Comparison of ENCODE assay signal across 23 mouse cellular contexts in genomic region chr3:104769135-104769534, GRCm38 (mm10). TPM values are rescaled to one million over a fixed set of nuclear protein-coding genes. Genes with fewer than 3 reads are reported as not detected.
A peak's percentile ranks its signal among the peaks of the same experiment; 100 is the strongest.
DNase-seq lines count a peak whose midpoint lies in the region; ATAC-seq and TF ChIP-seq lines count a peak whose summit lies in the region.
"Had no signal": no experiment of that assay in that cellular context is flagged by ENCODE, and none has a peak within 500 bp of the region (broad histone marks: within the 10 kb centered on the region; RNA-seq: fewer than 3 reads in every experiment).

No protein-coding gene starts in this region.

- no peak overlapping the region for H3K4me3 ChIP-seq in forebrain, embryonic 11.5 days (ENCODE audit: low read depth, low read length)
- no peak overlapping the region for H3K4me3 ChIP-seq in forebrain, embryonic 14.5 days (ENCODE audit: low read depth, low read length)
- no peak overlapping the region for H3K4me3 ChIP-seq in midbrain, embryonic 11.5 days (ENCODE audit: low read depth, low read length)
- no peak overlapping the region for H3K4me3 ChIP-seq in midbrain, postnatal 0 days (ENCODE audit: low read depth, low read length)
- no peak overlapping the region for H3K4me3 ChIP-seq in liver, embryonic 13.5 days (replicated peaks)
- H3K4me3 ChIP-seq: erythroblast, embryonic 14.5 days; forebrain, embryonic 12.5 days; heart, adult 2 months; heart, embryonic 15.5 days; hindbrain, embryonic 10.5 days; intestine, embryonic 15.5 days had no signal

- peak; percentile 34 for DNase-seq in forebrain, embryonic 11.5 days (ENCODE audit: low spot score)
- DNase-seq in forebrain, embryonic 14.5 days (ENCODE audit: low spot score), result no peak
- DNase-seq in midbrain, embryonic 11.5 days (ENCODE audit: low spot score, missing footprints), result peak; percentile 59
- no peak for DNase-seq in midbrain, postnatal 0 days (ENCODE audit: low spot score)
- no peak for DNase-seq in liver, embryonic 13.5 days
- DNase-seq in urinary bladder, postnatal 36 days (ENCODE audit: low spot score in 2 of 2), result no peak
- DNase-seq in right cerebral cortex, postnatal 25 days, result no peak
- DNase-seq: adrenal gland, adult 2 months; adrenal gland, postnatal 25 days; cerebellum, adult 2 months; cerebellum, postnatal 10 days; embryo, embryonic 11 days; forebrain, postnatal 0 days; heart, adult 2 months had no signal

- no peaks in the 10 kb centered on the region for H3K27me3 ChIP-seq in forebrain, embryonic 11.5 days (ENCODE audit: control insufficient read depth, insufficient read depth, low read length)
- H3K27me3 ChIP-seq in forebrain, embryonic 14.5 days (replicated peaks; ENCODE audit: control insufficient read depth, insufficient read depth, low read length), result no peaks in the 10 kb centered on the region
- 0 out of 2 replicates have a peak, but pooled peaks cover 2% of the 10 kb centered on the region for H3K27me3 ChIP-seq in midbrain, embryonic 11.5 days (ENCODE audit: control insufficient read depth, insufficient read depth, low read length)
- H3K27me3 ChIP-seq in midbrain, postnatal 0 days (ENCODE audit: insufficient read depth, low read length), result no peaks in the 10 kb centered on the region
- peaks cover 18% of the 10 kb centered on the region for H3K27me3 ChIP-seq in liver, embryonic 13.5 days
- H3K27me3 ChIP-seq: CH12.LX; intestine, embryonic 15.5 days had no signal

- no peak for TF ChIP-seq CTCF in midbrain, postnatal 0 days (IDR thresholded peaks at IDR 0.05)

- no peaks in the 10 kb centered on the region for H3K4me1 ChIP-seq in forebrain, embryonic 11.5 days (replicated peaks; ENCODE audit: control insufficient read depth, insufficient read depth, low read length)
- H3K4me1 ChIP-seq in forebrain, embryonic 14.5 days (ENCODE audit: control insufficient read depth, insufficient read depth, low read length), result no peaks in the 10 kb centered on the region
- H3K4me1 ChIP-seq in midbrain, embryonic 11.5 days (ENCODE audit: control insufficient read depth, insufficient read depth, low read length), result no peaks in the 10 kb centered on the region
- H3K4me1 ChIP-seq in midbrain, postnatal 0 days (ENCODE audit: insufficient read depth, low read length), result no peaks in the 10 kb centered on the region
- peaks cover 6% of the 10 kb centered on the region for H3K4me1 ChIP-seq in liver, embryonic 13.5 days (replicated peaks)
- H3K4me1 ChIP-seq: forebrain, embryonic 12.5 days; heart, embryonic 15.5 days; intestine, embryonic 15.5 days had no signal

- H3K9ac ChIP-seq in forebrain, embryonic 11.5 days (ENCODE audit: low read length), result no peak overlapping the region
- H3K9ac ChIP-seq in forebrain, embryonic 14.5 days (ENCODE audit: low read length), result no peak overlapping the region
- no peak overlapping the region for H3K9ac ChIP-seq in midbrain, embryonic 11.5 days (ENCODE audit: low read length)
- H3K9ac ChIP-seq in midbrain, postnatal 0 days (replicated peaks; ENCODE audit: low read length, poor library complexity, severe bottlenecking), result no peak overlapping the region
- H3K9ac ChIP-seq in liver, embryonic 13.5 days, result no peak overlapping the region
- H3K9ac ChIP-seq: forebrain, embryonic 12.5 days; forebrain, postnatal 0 days; heart, embryonic 15.5 days; hindbrain, embryonic 14.5 days; intestine, embryonic 15.5 days had no signal

- no peak for ATAC-seq in forebrain, embryonic 11.5 days (replicated peaks; ENCODE audit: low FRiP score)
- ATAC-seq in forebrain, embryonic 14.5 days, result no peak
- ATAC-seq in midbrain, embryonic 11.5 days (ENCODE audit: low FRiP score), result no peak
- no peak for ATAC-seq in midbrain, postnatal 0 days (ENCODE audit: low FRiP score)
- peak; percentile 56 for ATAC-seq in liver, embryonic 13.5 days (ENCODE audit: low read depth)
- 0 out of 2 replicates have a peak, but pooled peaks have one; percentile 41 for ATAC-seq in megakaryocyte-erythroid progenitor cell, adult 5-6 weeks (replicated peaks; ENCODE audit: low FRiP score, low TSS enrichment, poor library complexity, severe bottlenecking)
- ATAC-seq: forebrain, postnatal 0 days; intestine, embryonic 15.5 days had no signal

- no peaks in the 10 kb centered on the region for H3K9me3 ChIP-seq in forebrain, embryonic 11.5 days (ENCODE audit: control insufficient read depth, low read length)
- H3K9me3 ChIP-seq in forebrain, embryonic 14.5 days (replicated peaks; ENCODE audit: control insufficient read depth, low read length), result no peaks in the 10 kb centered on the region
- no peaks in the 10 kb centered on the region for H3K9me3 ChIP-seq in midbrain, embryonic 11.5 days (ENCODE audit: control insufficient read depth, low read length)
- no peaks in the 10 kb centered on the region for H3K9me3 ChIP-seq in midbrain, postnatal 0 days (ENCODE audit: low read length)
- H3K9me3 ChIP-seq in liver, embryonic 13.5 days (replicated peaks), result no peaks in the 10 kb centered on the region
- H3K9me3 ChIP-seq: forebrain, embryonic 12.5 days; heart, embryonic 15.5 days; hindbrain, embryonic 10.5 days; intestine, embryonic 15.5 days had no signal

- H3K27ac ChIP-seq in forebrain, embryonic 11.5 days (ENCODE audit: low read depth, low read length), result no peak overlapping the region
- no peak overlapping the region for H3K27ac ChIP-seq in forebrain, embryonic 14.5 days (ENCODE audit: low read depth, low read length)
- no peak overlapping the region for H3K27ac ChIP-seq in midbrain, embryonic 11.5 days (ENCODE audit: low read depth, low read length)
- no peak overlapping the region for H3K27ac ChIP-seq in midbrain, postnatal 0 days (ENCODE audit: low read depth, low read length)
- H3K27ac ChIP-seq in liver, embryonic 13.5 days, result no peak overlapping the region
- H3K27ac ChIP-seq: forebrain, embryonic 12.5 days; heart, adult 2 months; heart, embryonic 15.5 days; hindbrain, embryonic 10.5 days; hindbrain, embryonic 14.5 days; intestine, embryonic 15.5 days had no signal

- no peaks in the 10 kb centered on the region for H3K36me3 ChIP-seq in forebrain, embryonic 11.5 days (ENCODE audit: control insufficient read depth, insufficient read depth, low read length)
- H3K36me3 ChIP-seq in forebrain, embryonic 14.5 days (ENCODE audit: control insufficient read depth, insufficient read depth, low read length), result no peaks in the 10 kb centered on the region
- no peaks in the 10 kb centered on the region for H3K36me3 ChIP-seq in midbrain, embryonic 11.5 days (ENCODE audit: control insufficient read depth, insufficient read depth, low read length)
- no peaks in the 10 kb centered on the region for H3K36me3 ChIP-seq in midbrain, postnatal 0 days (ENCODE audit: insufficient read depth, low read length)
- no peaks in the 10 kb centered on the region for H3K36me3 ChIP-seq in liver, embryonic 13.5 days
- H3K36me3 ChIP-seq: forebrain, embryonic 12.5 days; heart, embryonic 15.5 days; hindbrain, embryonic 10.5 days; intestine, embryonic 15.5 days had no signal

- H3K4me2 ChIP-seq in forebrain, embryonic 11.5 days (ENCODE audit: low read depth, low read length, severe bottlenecking), result no peak overlapping the region
- H3K4me2 ChIP-seq in forebrain, embryonic 14.5 days (ENCODE audit: low read length), result no peak overlapping the region
- H3K4me2 ChIP-seq in midbrain, embryonic 11.5 days, result no peak overlapping the region
- H3K4me2 ChIP-seq in midbrain, postnatal 0 days (ENCODE audit: low read depth, low read length, poor library complexity, severe bottlenecking), result no peak overlapping the region
- H3K4me2 ChIP-seq in liver, embryonic 13.5 days, result no peak overlapping the region
- H3K4me2 ChIP-seq: forebrain, embryonic 12.5 days; heart, embryonic 11.5 days; heart, embryonic 15.5 days; hindbrain, embryonic 14.5 days; intestine, embryonic 15.5 days had no signal

- WGBS in forebrain, embryonic 11.5 days, result 57% methylated on average over 3 of the region's 3 CpGs
- 78% methylated on average over 3 of the region's 3 CpGs for WGBS in forebrain, embryonic 14.5 days
- 23% methylated on average over 3 of the region's 3 CpGs for WGBS in midbrain, embryonic 11.5 days
- WGBS in midbrain, postnatal 0 days, result 28% methylated on average over 3 of the region's 3 CpGs
- WGBS in liver, embryonic 13.5 days (ENCODE audit: insufficient replicate concordance), result 27% methylated on average over 3 of the region's 3 CpGs

RNA-seq across cellular contexts. Expression of gene Ppm1j, which starts 11.7 kb away (rescaled TPM):
- polyA plus RNA-seq in forebrain, embryonic 11.5 days (2014; fragmentation: Nextera tagmentation; extraction: Ambion mirVana), result 1.1 and 1.2 TPM in 2 replicates
- 0.62 and 0.69 TPM in 2 replicates for polyA plus RNA-seq in forebrain, embryonic 14.5 days (2014; fragmentation: Nextera tagmentation; extraction: Ambion mirVana)
- polyA plus RNA-seq in midbrain, embryonic 11.5 days (2014; fragmentation: Nextera tagmentation; extraction: Ambion mirVana), result 0.44 and 0.97 TPM in 2 replicates
- 0.22 and 0.76 TPM in 2 replicates for total RNA-seq in midbrain, postnatal 0 days (2014; rRNA removed)
- 1.2 and 1.3 TPM in 2 replicates for polyA plus RNA-seq in midbrain, postnatal 0 days (2015; fragmentation: Nextera tagmentation; extraction: Ambion mirVana)
- polyA plus RNA-seq in liver, embryonic 13.5 days (2015; fragmentation: Nextera tagmentation; extraction: Ambion mirVana), result 0.37 and 0.59 TPM in 2 replicates
- not detected in 2 replicates for total RNA-seq in megakaryocyte-erythroid progenitor cell, adult 5-6 weeks (2014; fragmentation: Nextera tagmentation)
- not detected in 2 replicates for total RNA-seq in megakaryocyte-erythroid progenitor cell, adult 5-6 weeks (2017)
- polyA plus RNA-seq: erythroblast, embryonic 14.5 days had no signal

RNA-seq across cellular contexts. Expression of gene Fam19a3, which starts 12.5 kb away (rescaled TPM):
- 0.24 TPM in 1 of 2 replicates, not detected in the other for polyA plus RNA-seq in forebrain, embryonic 11.5 days (2014; fragmentation: Nextera tagmentation; extraction: Ambion mirVana)
- 0.05 and 0.06 TPM in 2 replicates for polyA plus RNA-seq in forebrain, embryonic 14.5 days (2014; fragmentation: Nextera tagmentation; extraction: Ambion mirVana)
- polyA plus RNA-seq in midbrain, embryonic 11.5 days (2014; fragmentation: Nextera tagmentation; extraction: Ambion mirVana), result not detected in 2 replicates
- 0.09 and 0.11 TPM in 2 replicates for total RNA-seq in midbrain, postnatal 0 days (2014; rRNA removed)
- polyA plus RNA-seq in midbrain, postnatal 0 days (2015; fragmentation: Nextera tagmentation; extraction: Ambion mirVana), result not detected in 2 replicates
- polyA plus RNA-seq in liver, embryonic 13.5 days (2015; fragmentation: Nextera tagmentation; extraction: Ambion mirVana), result not detected in 2 replicates
- total RNA-seq in megakaryocyte-erythroid progenitor cell, adult 5-6 weeks (2014; fragmentation: Nextera tagmentation), result not detected in 2 replicates
- total RNA-seq in megakaryocyte-erythroid progenitor cell, adult 5-6 weeks (2017), result not detected in 2 replicates
- polyA plus RNA-seq: erythroblast, embryonic 14.5 days had no signal

RNA-seq across cellular contexts. Expression of gene Rhoc, which starts 19.0 kb away (rescaled TPM):
- 80.5 and 98.0 TPM in 2 replicates for polyA plus RNA-seq in forebrain, embryonic 11.5 days (2014; fragmentation: Nextera tagmentation; extraction: Ambion mirVana)
- 53.3 and 62.4 TPM in 2 replicates for polyA plus RNA-seq in forebrain, embryonic 14.5 days (2014; fragmentation: Nextera tagmentation; extraction: Ambion mirVana)
- polyA plus RNA-seq in midbrain, embryonic 11.5 days (2014; fragmentation: Nextera tagmentation; extraction: Ambion mirVana), result 78.2 and 82.0 TPM in 2 replicates
- total RNA-seq in midbrain, postnatal 0 days (2014; rRNA removed), result 35.2 and 50.9 TPM in 2 replicates
- polyA plus RNA-seq in midbrain, postnatal 0 days (2015; fragmentation: Nextera tagmentation; extraction: Ambion mirVana), result 39.9 and 44.8 TPM in 2 replicates
- 19.4 and 21.5 TPM in 2 replicates for polyA plus RNA-seq in liver, embryonic 13.5 days (2015; fragmentation: Nextera tagmentation; extraction: Ambion mirVana)
- total RNA-seq in megakaryocyte-erythroid progenitor cell, adult 5-6 weeks (2014; fragmentation: Nextera tagmentation), result 1.1 TPM in 1 of 2 replicates, not detected in the other
- not detected in 2 replicates for total RNA-seq in megakaryocyte-erythroid progenitor cell, adult 5-6 weeks (2017)

RNA-seq across cellular contexts. Expression of gene Mov10, which starts 49.2 kb away (rescaled TPM):
- polyA plus RNA-seq in forebrain, embryonic 11.5 days (2014; fragmentation: Nextera tagmentation; extraction: Ambion mirVana), result 13.8 and 15.3 TPM in 2 replicates
- 4.7 and 4.9 TPM in 2 replicates for polyA plus RNA-seq in forebrain, embryonic 14.5 days (2014; fragmentation: Nextera tagmentation; extraction: Ambion mirVana)
- 9.5 and 9.9 TPM in 2 replicates for polyA plus RNA-seq in midbrain, embryonic 11.5 days (2014; fragmentation: Nextera tagmentation; extraction: Ambion mirVana)
- total RNA-seq in midbrain, postnatal 0 days (2014; rRNA removed), result 7.9 and 18.2 TPM in 2 replicates
- 6.1 and 7.7 TPM in 2 replicates for polyA plus RNA-seq in midbrain, postnatal 0 days (2015; fragmentation: Nextera tagmentation; extraction: Ambion mirVana)
- 26.2 and 28.7 TPM in 2 replicates for polyA plus RNA-seq in liver, embryonic 13.5 days (2015; fragmentation: Nextera tagmentation; extraction: Ambion mirVana)
- total RNA-seq in megakaryocyte-erythroid progenitor cell, adult 5-6 weeks (2014; fragmentation: Nextera tagmentation), result 11.0 and 17.3 TPM in 2 replicates
- total RNA-seq in megakaryocyte-erythroid progenitor cell, adult 5-6 weeks (2017), result 1.9 and 3.1 TPM in 2 replicates

Comparison
In these comparisons a context has a peak if more than half of its experiments do, and no peak if none do; other contexts are left out.
1. DNase-seq: peak in forebrain, embryonic 11.5 days (single experiment) and midbrain, embryonic 11.5 days (single experiment); none in forebrain, embryonic 14.5 days (single experiment), midbrain, postnatal 0 days (single experiment), liver, embryonic 13.5 days (single experiment), urinary bladder, postnatal 36 days (0 of 2) and right cerebral cortex, postnatal 25 days (single experiment).
2. ATAC-seq: peak in liver, embryonic 13.5 days (single experiment) and megakaryocyte-erythroid progenitor cell, adult 5-6 weeks (single experiment); none in forebrain, embryonic 11.5 days (single experiment), forebrain, embryonic 14.5 days (single experiment), midbrain, embryonic 11.5 days (single experiment) and midbrain, postnatal 0 days (single experiment).